Mouse (Mus musculus): ENCODE measurements around the gene Pfn3.

GRCm38 (mm10) chr13:55450511-55450980 lies 35.5 kb upstream of the Pfn3 start:
- TF ChIP-seq POLR2A (IDR thresholded peaks at IDR 0.05; ENCODE audit: low read depth, low read length) (no peak), CTCF (IDR thresholded peaks at IDR 0.05; ENCODE audit: extremely low read depth, insufficient read length, insufficient replicate concordance, low read depth, low read length) (no peak)

Data from small intestine, adult 2 months (tissue).